Mouse (Mus musculus): Measurements from ENCODE around the gene Rftn1. TPM values are rescaled to one million over a fixed set of nuclear protein-coding genes. Genes with fewer than 3 reads are reported as not detected.

The Rftn1 gene
- total and polyA plus RNA-seq, 2 experiments from 2014 or later, result 19.7 to 44.4 TPM

DNA sequence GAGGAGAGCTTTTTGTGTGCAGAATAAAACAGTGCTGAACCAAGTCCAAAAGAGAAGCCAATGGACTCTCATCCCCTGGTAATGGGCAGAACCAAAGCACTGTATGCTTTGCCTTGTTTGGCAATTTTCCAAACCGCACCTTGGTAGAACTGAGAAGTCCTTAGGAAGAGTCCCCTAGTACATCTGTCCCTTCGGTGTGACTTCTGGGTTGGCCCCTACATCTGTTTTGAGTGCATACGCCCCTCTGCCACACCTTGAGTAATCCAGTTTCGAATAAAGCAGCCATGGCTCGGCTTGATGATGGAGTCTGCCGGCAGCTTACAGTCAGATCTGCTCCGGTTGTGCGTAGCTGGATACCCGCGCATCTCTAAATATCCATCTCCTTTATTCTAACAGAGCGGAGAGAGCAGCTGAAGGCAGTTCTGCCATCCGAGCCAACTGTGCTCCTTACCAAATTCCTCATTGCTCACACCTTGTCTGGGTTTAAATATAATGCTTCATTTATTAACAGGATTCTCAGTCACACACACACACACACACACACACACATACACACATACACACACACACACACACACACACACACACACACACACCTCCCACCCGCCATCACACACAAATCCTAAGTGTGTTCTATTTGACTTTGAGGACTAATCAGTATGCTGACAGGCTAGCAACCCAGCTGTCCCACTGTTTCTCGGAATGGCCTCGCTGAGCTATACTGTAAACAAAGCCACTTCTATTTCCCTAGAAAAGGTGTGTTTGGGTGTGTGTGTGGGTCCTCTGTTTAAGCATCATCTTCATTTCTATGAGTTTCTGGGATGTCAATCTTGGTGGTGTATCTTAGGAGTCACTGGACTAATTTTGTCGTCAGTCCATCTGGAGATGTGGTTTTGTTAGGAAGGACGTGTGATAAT is 224.4 kb downstream of the Rftn1 start:
- DNase-seq (ENCODE audit: low spot score) (peak; percentile 21), ATAC-seq (peak; percentile 42; the same call in 1 of the 2 replicates)
- Histone ChIP-seq H3K9ac (replicated peaks; ENCODE audit: low read length) (no peak overlapping the region), H3K36me3 (ENCODE audit: insufficient read depth, low read length) (no peaks in the 10 kb centered on the region), H3K9me3 (ENCODE audit: low read length) (peaks cover 5% of the 10 kb centered on the region; the same call in 1 of the 2 replicates), H3K27ac (no peak overlapping the region), H3K4me3 (ENCODE audit: low read length) (no peak overlapping the region), H3K4me2 (ENCODE audit: low read depth, low read length) (no peak overlapping the region), H3K4me1 (ENCODE audit: insufficient read depth, low read length) (no peaks in the 10 kb centered on the region), H3K27me3 (ENCODE audit: insufficient read depth, low read length) (no peaks in the 10 kb centered on the region)
- 64% methylated on average over 17 of the region's 17 CpGs for WGBS
- no peak for TF ChIP-seq CTCF (IDR thresholded peaks at IDR 0.05; ENCODE audit: low read depth)

DNA sequence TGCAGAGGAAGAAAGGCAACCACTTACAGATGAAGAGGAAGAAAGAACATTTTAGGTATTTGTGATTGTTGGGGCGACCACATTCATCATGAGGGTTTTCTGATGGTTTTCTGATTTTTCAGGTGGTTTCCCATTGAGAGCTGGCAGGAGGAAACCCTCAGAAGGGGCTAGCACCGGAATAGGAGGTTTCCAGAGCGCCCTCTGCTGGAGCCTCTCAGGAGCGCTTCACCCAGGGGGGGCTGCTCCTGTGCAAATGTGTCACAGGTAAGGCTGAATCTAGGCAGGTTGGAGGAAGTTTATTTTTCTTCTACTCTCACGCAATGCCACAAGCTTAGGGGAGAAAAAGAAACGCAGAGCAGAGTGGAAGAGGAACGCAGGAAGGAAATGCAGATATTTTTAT is 225.4 kb downstream of the Rftn1 start:
- Histone ChIP-seq H3K9ac (replicated peaks; ENCODE audit: low read length) (no peak overlapping the region), H3K4me3 (ENCODE audit: low read length) (no peak overlapping the region), H3K27me3 (ENCODE audit: insufficient read depth, low read length) (no peaks in the 10 kb centered on the region), H3K4me2 (ENCODE audit: low read depth, low read length) (no peak overlapping the region), H3K27ac (no peak overlapping the region), H3K36me3 (ENCODE audit: insufficient read depth, low read length) (no peaks in the 10 kb centered on the region), H3K9me3 (ENCODE audit: low read length) (no peaks in the 10 kb centered on the region), H3K4me1 (ENCODE audit: insufficient read depth, low read length) (no peaks in the 10 kb centered on the region)
- 62% methylated on average over 7 of the region's 7 CpGs for WGBS
- peak; percentile 46 for TF ChIP-seq CTCF (IDR thresholded peaks at IDR 0.05; ENCODE audit: low read depth)
- ATAC-seq (no peak), DNase-seq (ENCODE audit: low spot score) (no peak)

DNA sequence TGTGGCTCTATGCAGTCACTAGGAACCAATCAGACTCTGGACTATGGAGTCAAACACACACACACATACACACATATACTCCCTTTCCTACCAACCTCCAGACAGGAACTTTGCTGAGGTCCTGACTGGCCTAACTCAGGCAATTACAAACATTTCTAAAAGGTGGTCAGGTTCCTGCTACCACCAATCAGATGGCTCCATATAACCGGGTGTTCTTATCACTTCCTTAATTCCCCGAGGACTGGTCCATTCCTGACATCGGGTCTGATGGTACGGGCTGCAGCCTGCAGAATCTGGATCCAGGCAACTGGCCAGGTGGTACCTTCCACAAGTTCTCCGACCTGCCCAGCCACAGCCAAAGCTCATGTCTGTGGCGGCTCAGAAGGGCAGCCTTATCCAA is 226.0 kb downstream of the Rftn1 start:
- no peaks in the 10 kb centered on the region for H3K4me1 ChIP-seq (ENCODE audit: insufficient read depth, low read length)
- H3K36me3 ChIP-seq (ENCODE audit: insufficient read depth, low read length), result no peaks in the 10 kb centered on the region
- WGBS, result 94% methylated on average over 6 of the region's 6 CpGs
- H3K9me3 ChIP-seq (ENCODE audit: low read length), result no peaks in the 10 kb centered on the region
- H3K9ac ChIP-seq (replicated peaks; ENCODE audit: low read length), result no peak overlapping the region
- no peaks in the 10 kb centered on the region for H3K27me3 ChIP-seq (ENCODE audit: insufficient read depth, low read length)
- no peak overlapping the region for H3K4me2 ChIP-seq (ENCODE audit: low read depth, low read length)
- no peak for DNase-seq (ENCODE audit: low spot score)
- ATAC-seq, result no peak
- no peak overlapping the region for H3K27ac ChIP-seq
- H3K4me3 ChIP-seq (ENCODE audit: low read length), result no peak overlapping the region
- TF ChIP-seq CTCF (IDR thresholded peaks at IDR 0.05; ENCODE audit: low read depth), result no peak

- DNase-seq (ENCODE audit: low spot score) (no peak), ATAC-seq (no peak)
- no peaks in the 10 kb centered on the region for H3K4me1 ChIP-seq (ENCODE audit: insufficient read depth, low read length)
- no peak overlapping the region for H3K4me3 ChIP-seq (ENCODE audit: low read length)
- no peaks in the 10 kb centered on the region for H3K36me3 ChIP-seq (ENCODE audit: insufficient read depth, low read length)
- TF ChIP-seq CTCF (IDR thresholded peaks at IDR 0.05; ENCODE audit: low read depth), result no peak
- no peak overlapping the region for H3K4me2 ChIP-seq (ENCODE audit: low read depth, low read length)
- no peaks in the 10 kb centered on the region for H3K9me3 ChIP-seq (ENCODE audit: low read length)
- no peaks in the 10 kb centered on the region for H3K27me3 ChIP-seq (ENCODE audit: insufficient read depth, low read length)
- H3K9ac ChIP-seq (replicated peaks; ENCODE audit: low read length), result no peak overlapping the region
- no peak overlapping the region for H3K27ac ChIP-seq
Measured at GRCm38 (mm10) chr17:49959021-49959420, 231.5 kb downstream of the Rftn1 start.

DNA sequence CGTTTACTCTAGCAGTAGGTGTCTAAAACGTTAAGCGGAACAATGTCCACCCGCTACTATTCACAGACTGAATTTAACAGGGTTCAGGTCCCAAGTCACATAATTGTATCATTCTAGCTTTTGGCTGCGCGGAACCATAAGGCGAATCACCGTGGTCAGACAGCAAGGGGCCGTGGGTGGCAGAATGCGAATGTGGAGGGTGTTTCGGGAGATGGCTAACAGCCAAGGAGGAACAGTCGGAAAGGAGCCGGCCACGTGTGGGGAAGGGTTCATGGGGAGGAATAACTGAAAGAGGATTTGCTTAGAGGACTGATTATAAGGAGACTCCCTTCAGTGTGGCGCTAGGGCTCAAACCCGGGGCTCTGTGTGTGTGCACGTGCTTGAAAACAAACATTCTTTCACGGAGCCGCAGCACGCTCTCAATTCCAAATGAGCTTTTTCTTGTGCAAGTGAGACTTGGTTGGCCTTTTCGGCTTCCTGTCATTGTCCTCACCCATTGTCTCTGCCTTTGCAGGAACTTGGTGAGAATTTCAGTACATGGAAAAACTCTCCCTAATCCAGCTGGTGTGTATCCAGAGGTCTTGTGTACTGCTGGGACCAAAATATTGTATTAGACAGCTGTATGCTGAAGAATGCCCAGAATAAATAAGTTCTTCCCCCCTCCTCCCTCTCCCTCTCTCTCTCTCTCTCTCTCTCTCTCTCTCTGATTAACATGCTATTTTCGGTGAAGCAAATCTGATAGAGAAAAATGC is 238.4 kb downstream of the Rftn1 start:
- Histone ChIP-seq H3K9ac (replicated peaks; ENCODE audit: low read length) (peak overlapping the region; percentile 35; the same call in 1 of the 2 replicates), H3K27me3 (ENCODE audit: insufficient read depth, low read length) (no peaks in the 10 kb centered on the region), H3K4me1 (ENCODE audit: insufficient read depth, low read length) (peaks cover 8% of the 10 kb centered on the region), H3K9me3 (ENCODE audit: low read length) (no peaks in the 10 kb centered on the region), H3K4me3 (ENCODE audit: low read length) (peak overlapping the region; percentile 31), H3K27ac (peak overlapping the region; percentile 54; the same call in 1 of the 2 replicates), H3K36me3 (ENCODE audit: insufficient read depth, low read length) (no peaks in the 10 kb centered on the region), H3K4me2 (ENCODE audit: low read depth, low read length) (peak overlapping the region; percentile 61)
- DNase-seq (ENCODE audit: low spot score) (peak; percentile 39), ATAC-seq (peak; percentile 62; the same call in 1 of the 2 replicates)
- WGBS, result 10% methylated on average over 22 of the region's 22 CpGs
- no peak for TF ChIP-seq CTCF (IDR thresholded peaks at IDR 0.05; ENCODE audit: low read depth)

DNA sequence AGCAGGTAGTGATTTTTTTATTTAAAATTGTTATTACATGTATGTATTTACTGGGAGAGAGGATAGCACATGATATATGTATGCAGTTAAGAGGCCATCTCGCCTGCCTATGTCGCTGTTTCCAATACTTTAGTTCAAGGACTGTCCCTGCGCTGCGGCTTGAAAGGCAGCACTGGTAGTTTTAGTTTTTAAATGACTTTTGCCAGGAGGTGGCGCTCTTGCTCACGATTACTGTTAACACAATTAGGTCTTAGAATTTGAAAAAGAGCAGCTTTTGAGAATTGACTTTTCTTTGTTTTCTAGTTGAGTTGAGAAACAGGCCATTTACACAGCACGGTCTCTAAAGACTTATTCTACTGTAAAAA is 239.0 kb downstream of the Rftn1 start:
- TF ChIP-seq CTCF (IDR thresholded peaks at IDR 0.05; ENCODE audit: low read depth), result peak; percentile 75
- DNase-seq (ENCODE audit: low spot score) (peak; percentile 96), ATAC-seq (peak; percentile 69)
- H3K27ac ChIP-seq, result peak overlapping the region; percentile 54; the same call in 1 of the 2 replicates
- no peaks in the 10 kb centered on the region for H3K27me3 ChIP-seq (ENCODE audit: insufficient read depth, low read length)
- H3K4me1 ChIP-seq (ENCODE audit: insufficient read depth, low read length), result peaks cover 8% of the 10 kb centered on the region
- no peaks in the 10 kb centered on the region for H3K9me3 ChIP-seq (ENCODE audit: low read length)
- H3K4me3 ChIP-seq (ENCODE audit: low read length), result peak overlapping the region; percentile 31
- H3K9ac ChIP-seq (replicated peaks; ENCODE audit: low read length), result peak overlapping the region; percentile 35; the same call in 1 of the 2 replicates
- no peaks in the 10 kb centered on the region for H3K36me3 ChIP-seq (ENCODE audit: insufficient read depth, low read length)
- H3K4me2 ChIP-seq (ENCODE audit: low read depth, low read length), result peak overlapping the region; percentile 61
- WGBS, result 4% methylated on average over 7 of the region's 7 CpGs

All from hindbrain, postnatal 0 days (tissue).